Mouse (Mus musculus): Measurements from ENCODE around the gene Lancl2. TPM values are rescaled to one million over a fixed set of nuclear protein-coding genes. Genes with fewer than 3 reads are reported as not detected.

Lancl2 gene
- total RNA-seq, 2 experiments from 2014 or later, result 20.2 to 22.2 TPM

GRCm38 (mm10) chr6:57767112-57767868, 65.0 kb downstream of the Lancl2 start:
- DNase-seq, result no peak

GRCm38 (mm10) chr6:57768948-57769525, 66.7 kb downstream of the Lancl2 start:
- DNase-seq, result no peak

- no peak for DNase-seq
Measured at GRCm38 (mm10) chr6:57770467-57771190, 68.3 kb downstream of the Lancl2 start.

GRCm38 (mm10) chr6:57773792-57774191, 71.5 kb downstream of the Lancl2 start:
- no peak for DNase-seq

- no peak for DNase-seq
Measured at GRCm38 (mm10) chr6:57780359-57780758, 78.0 kb downstream of the Lancl2 start.

- DNase-seq, result no peak
Measured at GRCm38 (mm10) chr6:57782658-57783057, 80.3 kb downstream of the Lancl2 start.

- no peak for DNase-seq
Measured at GRCm38 (mm10) chr6:57784251-57784650, 81.9 kb downstream of the Lancl2 start.

GRCm38 (mm10) chr6:57787376-57787775, 85.0 kb downstream of the Lancl2 start:
- no peak for DNase-seq

Other genes with a start within 250 kb of the Lancl2 start
- gene Ppm1k, start 167.1 kb upstream of the Lancl2 start, total RNA-seq (2021), result 10 to 100 TPM; 34.1 to 45.0 TPM
- gene Herc6, start 121.5 kb upstream of the Lancl2 start, total RNA-seq (2021), result 1 to 10 TPM; 8.3 to 8.8 TPM
- 10 to 100 TPM; 19.4 to 24.0 TPM for gene Pyurf, start 10.5 kb upstream of the Lancl2 start, total RNA-seq (2021)
- gene Vopp1, start 122.6 kb downstream of the Lancl2 start, total RNA-seq (2021), result 10 to 100 TPM; 16.7 to 23.0 TPM
- not detected for gene Vmn1r21, start 147.8 kb downstream of the Lancl2 start, total RNA-seq (2021)
- gene Vmn1r22, start 205.5 kb downstream of the Lancl2 start, total RNA-seq (2021), result not detected
- not detected for gene Vmn1r23, start 224.3 kb downstream of the Lancl2 start, total RNA-seq (2021)

Data from adrenal gland, postnatal 10 days (tissue).